In the genomic region with DNA sequence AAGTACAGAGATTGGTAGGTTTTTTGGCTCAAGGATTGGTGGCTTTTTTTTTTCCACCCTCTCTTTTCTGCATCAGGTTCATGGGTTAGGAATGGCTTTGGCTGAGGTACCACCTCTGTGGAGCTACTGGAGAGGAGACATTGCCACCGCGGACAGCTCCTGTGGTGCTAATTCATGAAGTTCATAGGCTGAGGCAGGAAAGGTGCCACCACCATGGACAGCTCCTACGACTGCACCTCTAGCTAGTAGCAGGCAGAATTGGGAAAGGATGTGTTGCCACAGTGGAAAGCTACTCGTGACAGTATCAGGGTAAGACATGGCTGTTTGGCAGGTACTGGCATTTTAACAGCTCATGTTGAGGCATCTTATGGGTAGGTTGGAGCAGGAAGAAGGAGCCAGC, we compare ENCODE assay signal across 9 mouse cellular contexts. TPM values are rescaled to one million over a fixed set of nuclear protein-coding genes. Genes with fewer than 3 reads are reported as not detected.
DNase-seq lines count a peak whose midpoint lies in the region; ATAC-seq and TF ChIP-seq lines count a peak whose summit lies in the region.
"Had no signal": no experiment of that assay in that cellular context is flagged by ENCODE, and none has a peak within 500 bp of the region (broad histone marks: within the 10 kb centered on the region; RNA-seq: fewer than 3 reads in every experiment).

No protein-coding gene starts in this region.

- intact Hi-C loops in left cerebral cortex, adult 2 months (cut with DNase I), result no loop called here

- no peak overlapping the region for H3K9ac ChIP-seq in limb, embryonic 11.5 days (ENCODE audit: low read length)

- no peak for ATAC-seq in limb, embryonic 11.5 days (ENCODE audit: insufficient number of reproducible peaks, low FRiP score, low TSS enrichment, low read depth)

- H3K27me3 ChIP-seq in limb, embryonic 11.5 days (ENCODE audit: control insufficient read depth, insufficient read depth, low read length), result no peaks in the 10 kb centered on the region

- no peaks in the 10 kb centered on the region for H3K9me3 ChIP-seq in limb, embryonic 11.5 days (ENCODE audit: control insufficient read depth, low read length)

- no peak overlapping the region for H3K4me2 ChIP-seq in limb, embryonic 11.5 days (ENCODE audit: low read depth, severe bottlenecking)

- H3K4me3 ChIP-seq in limb, embryonic 11.5 days (ENCODE audit: low read depth, low read length), result no peak overlapping the region
- no peak overlapping the region for H3K4me3 ChIP-seq in left cerebral cortex, adult 2 months

- TF ChIP-seq CTCF in left cerebral cortex, adult 2 months (IDR thresholded peaks at IDR 0.05), result no peak

- H3K36me3 ChIP-seq in limb, embryonic 11.5 days (ENCODE audit: control insufficient read depth, insufficient read depth, low read length), result no peaks in the 10 kb centered on the region; the same call in 1 of the 2 replicates

- H3K4me1 ChIP-seq in limb, embryonic 11.5 days (ENCODE audit: control insufficient read depth, insufficient read depth, low read length), result no peaks in the 10 kb centered on the region

- peak; percentile 36 for DNase-seq in urinary bladder, postnatal 14 days (ENCODE audit: low spot score)
- DNase-seq in urinary bladder, adult 18-20 months (ENCODE audit: low spot score in 2 of 2), result no peak
- DNase-seq in embryo, embryonic 10.5 days (ENCODE audit: low spot score), result peak; percentile 51
- DNase-seq in limb, embryonic 11.5 days (ENCODE audit: low spot score), result peak; percentile 67
- peak; percentile 52 for DNase-seq in thymus, postnatal 4 days
- DNase-seq in layer of hippocampus, postnatal 14 days (ENCODE audit: low spot score in 2 of 2), result no peak
- no peak for DNase-seq in left cerebral cortex, adult 2 months (ENCODE audit: extremely low spot score in 1 of 2, low spot score in 2 of 2)
- DNase-seq in cerebellum, postnatal 10 days, result no peak
- DNase-seq: layer of hippocampus, postnatal 36 days had no signal

- H3K27ac ChIP-seq in limb, embryonic 11.5 days (replicated peaks; ENCODE audit: low read depth, low read length), result no peak overlapping the region
- H3K27ac ChIP-seq in left cerebral cortex, adult 2 months, result no peak overlapping the region

- 61% methylated on average over 4 of the region's 4 CpGs for WGBS in limb, embryonic 11.5 days

RNA-seq across cellular contexts. Expression of a gene that starts 4.0 kb away (rescaled TPM):
- polyA plus RNA-seq in limb, embryonic 11.5 days (2014; fragmentation: Nextera tagmentation; extraction: Ambion mirVana), result 80.3 and 81.0 TPM in 2 replicates
- 1 to 10 TPM; 1.8 TPM for total RNA-seq in layer of hippocampus, postnatal 14 days (2021)
- under 1 TPM; 0.82 to 0.97 TPM for total RNA-seq in left cerebral cortex, adult 2 months (2021)

RNA-seq across cellular contexts. Expression of a gene that starts 48.3 kb away (rescaled TPM):
- polyA plus RNA-seq in limb, embryonic 11.5 days (2014; fragmentation: Nextera tagmentation; extraction: Ambion mirVana), result 45.9 and 49.5 TPM in 2 replicates
- total RNA-seq in layer of hippocampus, postnatal 14 days (2021), result 10 to 100 TPM; 46.5 to 55.6 TPM
- total RNA-seq in left cerebral cortex, adult 2 months (2021), result 10 to 100 TPM; 62.4 to 62.9 TPM

RNA-seq across cellular contexts. Expression of a gene that starts 59.0 kb away (rescaled TPM):
- 6.7 and 7.3 TPM in 2 replicates for polyA plus RNA-seq in limb, embryonic 11.5 days (2014; fragmentation: Nextera tagmentation; extraction: Ambion mirVana)
- total RNA-seq in layer of hippocampus, postnatal 14 days (2021), result not detected
- total RNA-seq in left cerebral cortex, adult 2 months (2021), result not detected
- total RNA-seq: layer of hippocampus, postnatal 36 days had no signal

Comparison
In these comparisons a context has a peak if more than half of its experiments do, and no peak if none do; other contexts are left out.
1. DNase-seq: peak in urinary bladder, postnatal 14 days (single experiment), embryo, embryonic 10.5 days (single experiment), limb, embryonic 11.5 days (single experiment) and thymus, postnatal 4 days (single experiment); none in urinary bladder, adult 18-20 months (0 of 2), layer of hippocampus, postnatal 14 days (0 of 2), left cerebral cortex, adult 2 months (0 of 2) and cerebellum, postnatal 10 days (0 of 2).